9 mouse cellular contexts compared by ENCODE assay signal in the genomic region with DNA sequence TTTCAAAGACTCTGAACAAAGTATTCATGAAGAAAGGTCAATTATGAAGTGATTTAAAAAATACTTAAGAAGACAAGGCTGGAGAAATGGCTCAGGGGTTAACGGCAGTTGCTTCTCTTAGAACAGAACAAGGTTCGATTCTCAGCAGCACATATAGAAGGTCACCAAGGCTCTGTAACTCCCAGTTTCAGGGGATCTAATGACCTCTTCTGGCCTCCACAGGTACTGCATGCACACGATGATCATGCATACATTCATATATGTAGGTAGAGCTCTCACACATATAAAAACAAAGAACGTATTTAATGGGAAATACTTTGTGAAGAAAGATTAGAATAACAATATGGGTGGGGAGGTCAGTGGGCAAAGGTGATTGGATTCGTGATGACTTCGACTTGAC. TPM values are rescaled to one million over a fixed set of nuclear protein-coding genes. Genes with fewer than 3 reads are reported as not detected.
DNase-seq lines count a peak whose midpoint lies in the region; ATAC-seq and TF ChIP-seq lines count a peak whose summit lies in the region.
"Had no signal": no experiment of that assay in that cellular context is flagged by ENCODE, and none has a peak within 500 bp of the region (broad histone marks: within the 10 kb centered on the region; RNA-seq: fewer than 3 reads in every experiment).

No protein-coding gene starts in this region.

- DNase-seq in kidney, adult 9 months = peak; percentile 36
- no peak for DNase-seq in kidney, adult 11 months
- DNase-seq in brain, embryonic 14.5 days (ENCODE audit: low read depth) = no peak
- peak; percentile 42 for DNase-seq in retina, embryonic 14.5 days (ENCODE audit: low spot score)
- no peak for DNase-seq in right cerebral cortex, postnatal 14 days
- DNase-seq in spleen, adult 18-20 months = no peak
- DNase-seq in gastrocnemius, postnatal 10 days = no peak
- DNase-seq: adrenal gland, adult 8-10 months had no signal

- TF ChIP-seq POLR2A in brain, embryonic 14.5 days (IDR thresholded peaks at IDR 0.05; ENCODE audit: borderline replicate concordance, extremely low read depth, insufficient read depth, insufficient read length, poor library complexity, severe bottlenecking) = no peak

- peak; percentile 44; the same call in 1 of the 2 replicates for TF ChIP-seq CTCF in brain, embryonic 14.5 days (IDR thresholded peaks at IDR 0.05; ENCODE audit: borderline replicate concordance, extremely low read depth, insufficient read depth, insufficient read length)

- peak; percentile 53 to 81; a peak in 3 of 4 replicates for ATAC-seq in hematopoietic stem cell, adult 5-6 weeks (replicated peaks in 1 of 2; ENCODE audit: insufficient read depth in 1 of 2, low FRiP score in 2 of 2, low TSS enrichment in 1 of 2, low read depth in 1 of 2, poor library complexity in 2 of 2, severe bottlenecking in 2 of 2)

RNA-seq across cellular contexts. Expression of a gene that starts 56.5 kb away (rescaled TPM):
- polyA plus RNA-seq in brain, embryonic 14.5 days (2012; rRNA removed) = 46.8 and 49.5 TPM in 2 replicates
- total RNA-seq in hematopoietic stem cell, adult 5-6 weeks (2017) = 11.8 and 16.5 TPM in 2 replicates
- total RNA-seq in gastrocnemius, postnatal 10 days (2021) = 10 to 100 TPM; 19.9 to 29.2 TPM

Comparison
In these comparisons a context has a peak if more than half of its experiments do, and no peak if none do; other contexts are left out.
1. DNase-seq: peak in kidney, adult 9 months (single experiment) and retina, embryonic 14.5 days (single experiment); none in kidney, adult 11 months (single experiment), brain, embryonic 14.5 days (single experiment), right cerebral cortex, postnatal 14 days (single experiment), spleen, adult 18-20 months (0 of 2) and gastrocnemius, postnatal 10 days (single experiment).